In genomic region chr2:25711641-25712040, GRCm38 (mm10) we compare ENCODE assay signal across 19 mouse cellular contexts. TPM values are rescaled to one million over a fixed set of nuclear protein-coding genes. Genes with fewer than 3 reads are reported as not detected.
"Had no signal": no experiment of that assay in that cellular context is flagged by ENCODE, and none has a peak within 500 bp of the region (broad histone marks: within the 10 kb centered on the region; RNA-seq: fewer than 3 reads in every experiment).

No protein-coding gene starts in this region.

RNA-seq across cellular contexts. Expression of gene Obp2a, which starts 11.8 kb away (rescaled TPM):
- polyA plus RNA-seq: liver, embryonic 16.5 days; lung, adult 2 months; lung, embryonic 15.5 days; lung, postnatal 0 days; macrophage; midbrain, embryonic 10.5 days; midbrain, embryonic 12.5 days; midbrain, embryonic 14.5 days; midbrain, embryonic 16.5 days; myocyte; neural tube, embryonic 11.5 days; neural tube, embryonic 13.5 days; neural tube, embryonic 15.5 days; small intestine, adult 2 months; stomach, embryonic 14.5 days; testis, adult 2 months; urinary bladder, adult 2 months had no signal

RNA-seq across cellular contexts. Expression of gene Obp2b, which starts 25.2 kb away (rescaled TPM):
- polyA plus RNA-seq: liver, embryonic 16.5 days; lung, adult 2 months; lung, embryonic 15.5 days; lung, postnatal 0 days; macrophage; midbrain, embryonic 10.5 days; midbrain, embryonic 12.5 days; midbrain, embryonic 14.5 days; midbrain, embryonic 16.5 days; myocyte; neural tube, embryonic 11.5 days; neural tube, embryonic 13.5 days; neural tube, embryonic 15.5 days; small intestine, adult 2 months; stomach, embryonic 14.5 days; stomach, postnatal 0 days; testis, adult 2 months; thymus, adult 2 months; urinary bladder, adult 2 months had no signal

RNA-seq across cellular contexts. Expression of gene Lcn10, which starts 29.1 kb away (rescaled TPM):
- polyA plus RNA-seq: liver, embryonic 16.5 days; lung, adult 2 months; lung, embryonic 15.5 days; lung, postnatal 0 days; macrophage; midbrain, embryonic 10.5 days; midbrain, embryonic 12.5 days; midbrain, embryonic 14.5 days; midbrain, embryonic 16.5 days; myocyte; neural tube, embryonic 11.5 days; neural tube, embryonic 13.5 days; neural tube, embryonic 15.5 days; small intestine, adult 2 months; stomach, embryonic 14.5 days; stomach, postnatal 0 days; testis, adult 2 months had no signal

RNA-seq across cellular contexts. Expression of gene Lcn6, which starts 35.1 kb away (rescaled TPM):
- polyA plus RNA-seq: liver, embryonic 16.5 days; lung, adult 2 months; lung, embryonic 15.5 days; lung, postnatal 0 days; macrophage; midbrain, embryonic 10.5 days; midbrain, embryonic 12.5 days; midbrain, embryonic 14.5 days; midbrain, embryonic 16.5 days; myocyte; neural tube, embryonic 11.5 days; neural tube, embryonic 13.5 days; neural tube, embryonic 15.5 days; small intestine, adult 2 months; stomach, embryonic 14.5 days; stomach, postnatal 0 days; testis, adult 2 months had no signal
